Mouse (Mus musculus) spleen, adult 2 months (tissue): ENCODE results near the gene Cxcr5.

ENCODE experiments used
- CTCF ChIP-seq: fragments of 200-500 bp; IDR thresholded peaks from 2 replicates; pipeline ENCODE4 v1.5.1; 2011; ENCODE audit warnings: mild to moderate bottlenecking, inconsistent platforms; ENCODE audit not compliant: insufficient read depth, insufficient read length, insufficient replicate concordance; ENCODE audit errors: extremely low read depth
- POLR2A ChIP-seq: fragments of 200-500 bp; IDR thresholded peaks from 2 replicates; pipeline ENCODE4 v1.6.1; 2011; ENCODE audit warnings: low read depth, low read length, inconsistent platforms

DNA sequence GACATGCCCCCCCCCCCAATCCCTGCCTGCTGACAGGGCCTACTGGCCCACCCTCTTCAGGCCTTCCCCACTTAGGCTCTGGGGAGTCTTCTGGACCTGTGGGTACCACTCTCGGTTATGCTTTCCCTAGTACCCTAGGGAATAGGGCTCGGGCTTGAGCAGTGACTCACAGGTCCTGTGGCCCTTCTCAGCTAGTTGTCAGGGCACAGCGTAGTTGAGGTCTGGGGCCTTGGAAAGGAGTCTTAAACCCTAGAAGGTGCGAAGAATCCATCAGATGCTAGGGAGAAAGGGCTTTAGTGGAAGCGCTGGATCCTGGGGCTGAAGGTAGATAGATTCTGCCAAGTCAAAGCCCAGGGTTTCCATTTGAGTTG, 61.5 kb downstream of the Cxcr5 start:
- TF ChIP-seq POLR2A (no peak), CTCF (no peak)
